Mouse (Mus musculus): Measurements from ENCODE around the gene Zfp428.
A peak's percentile ranks its signal among the peaks of the same experiment; 100 is the strongest.
"Not testable (repeated sequence)": the region's sequence is repeated elsewhere in the genome, so short reads cannot be mapped to it uniquely, and the experiment has no call there.

Gene Zfp428

DNA sequence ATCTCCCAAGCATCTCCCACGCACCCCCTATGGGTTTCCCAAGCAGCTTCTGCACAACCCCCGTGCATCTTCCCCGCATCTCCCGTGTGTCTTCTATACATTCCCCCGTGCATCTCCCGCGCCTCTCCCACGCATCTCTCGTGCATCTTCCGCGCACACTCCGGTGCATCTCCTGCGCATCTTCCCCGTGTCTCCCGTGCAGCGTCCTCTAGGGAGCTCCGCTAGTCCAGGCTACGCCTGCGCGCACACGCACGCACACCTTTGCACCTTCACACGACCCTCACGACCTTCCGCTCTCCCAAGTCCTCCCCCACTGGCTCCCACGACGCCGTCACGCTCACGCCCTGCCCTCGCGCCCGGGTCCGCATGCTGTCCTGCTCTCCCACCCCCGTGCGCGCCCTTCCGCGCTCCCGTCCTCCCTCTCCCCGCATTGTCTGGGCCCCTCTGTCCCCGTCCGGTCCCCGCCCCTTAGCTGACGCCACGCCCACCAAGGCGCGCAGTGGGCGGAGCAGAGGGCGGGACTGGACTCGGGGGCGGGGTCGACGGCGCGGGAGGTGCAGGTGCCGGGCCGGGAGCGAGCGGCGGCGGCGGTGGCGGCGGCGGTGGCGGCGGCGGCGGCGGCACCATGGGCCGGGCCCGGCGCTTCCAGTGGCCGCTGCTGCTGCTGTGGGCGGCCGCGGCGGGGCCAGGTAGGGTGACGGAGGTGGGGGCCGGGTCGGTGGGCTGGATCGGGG is 25.2 kb upstream of the Zfp428 start, which contains the start of gene Cadm4:
Gene Cadm4 (plus strand): TSS at position 550 of the 734 bp plus-strand sequence.
- DNase-seq (ENCODE audit: low spot score): peak; percentile 69

DNA sequence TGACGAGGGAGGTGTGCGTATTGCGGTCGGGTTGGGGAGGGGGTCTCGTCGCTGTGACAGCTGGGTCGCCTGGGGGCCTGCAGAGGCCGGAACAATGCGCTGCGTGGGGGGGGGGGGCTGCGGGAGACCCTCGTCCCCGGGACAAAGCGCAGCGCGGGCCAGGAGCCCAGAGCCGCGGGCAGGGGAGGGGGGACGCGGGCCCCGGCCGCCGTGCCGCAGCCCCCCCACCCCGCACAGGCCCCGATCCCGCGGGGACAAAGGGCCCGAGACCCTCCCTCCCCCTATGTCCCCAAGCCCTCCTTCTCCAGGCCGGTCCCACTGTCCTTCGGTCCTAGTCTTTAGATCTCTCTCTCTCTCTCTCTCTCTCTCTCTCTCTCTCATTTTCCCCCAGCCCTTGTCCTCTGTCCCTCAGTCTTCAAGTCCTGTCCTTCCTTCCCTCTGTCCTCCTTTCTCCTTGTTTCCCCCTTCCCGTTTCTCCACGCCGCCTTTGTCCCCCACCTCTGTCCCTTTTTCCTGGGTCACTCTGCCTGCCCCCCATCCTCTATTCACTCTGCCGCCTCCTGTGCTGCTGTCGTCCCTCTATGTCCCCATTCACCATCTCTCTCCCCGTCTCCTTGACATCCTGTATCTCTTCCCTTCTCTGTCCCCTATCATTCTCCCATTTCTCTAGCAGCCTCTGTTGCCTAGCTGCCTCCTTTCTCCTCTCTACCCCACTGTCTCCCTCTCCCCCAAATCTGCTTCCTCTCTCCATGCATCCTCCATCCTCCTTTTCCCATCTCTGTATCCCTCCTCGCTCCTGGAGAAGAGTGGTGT is 24.4 kb upstream of the Zfp428 start:
- no peak for DNase-seq (ENCODE audit: low spot score)

DNA sequence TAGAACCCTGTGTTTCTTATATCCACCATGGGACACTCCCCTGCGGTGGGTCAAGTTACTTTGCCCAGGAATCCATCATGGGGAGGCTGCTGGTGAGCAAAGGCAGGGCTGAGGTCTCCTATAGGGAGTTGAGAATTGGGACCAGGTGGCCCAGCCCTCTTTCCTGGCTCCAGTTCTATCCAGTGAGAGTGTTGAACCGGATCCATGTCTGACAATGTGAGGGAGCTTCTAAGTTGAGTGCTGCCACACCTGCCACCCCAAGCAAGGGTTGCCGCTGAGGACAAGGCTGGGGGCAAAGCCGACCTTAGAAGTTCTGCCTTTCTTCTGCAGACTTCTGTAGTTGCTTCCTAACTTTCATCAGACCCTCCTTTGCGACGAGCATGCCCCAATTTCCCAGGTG is 23.5 kb upstream of the Zfp428 start:
- DNase-seq (ENCODE audit: low spot score): not testable (repeated sequence)

DNA sequence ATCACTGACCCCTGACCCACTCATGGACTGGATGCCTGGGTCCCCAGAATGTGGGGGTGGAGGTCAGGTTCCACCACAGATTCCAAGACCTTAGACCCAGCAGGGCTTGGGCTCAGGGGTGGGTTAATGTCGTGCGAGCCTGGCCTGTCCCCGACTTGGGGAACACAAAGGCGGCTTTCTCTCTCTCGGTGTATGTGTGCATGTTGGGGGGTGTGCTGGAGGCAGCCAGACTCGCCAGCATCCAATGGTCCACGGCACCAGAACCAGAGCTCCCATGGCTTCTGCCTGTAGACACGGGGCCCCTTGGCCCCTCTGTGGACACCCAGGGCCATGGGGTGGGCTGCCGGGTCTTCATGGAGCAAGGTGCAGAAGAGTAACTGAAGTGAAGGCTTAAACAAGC is 21.3 kb upstream of the Zfp428 start:
- DNase-seq (ENCODE audit: low spot score): no peak

DNA sequence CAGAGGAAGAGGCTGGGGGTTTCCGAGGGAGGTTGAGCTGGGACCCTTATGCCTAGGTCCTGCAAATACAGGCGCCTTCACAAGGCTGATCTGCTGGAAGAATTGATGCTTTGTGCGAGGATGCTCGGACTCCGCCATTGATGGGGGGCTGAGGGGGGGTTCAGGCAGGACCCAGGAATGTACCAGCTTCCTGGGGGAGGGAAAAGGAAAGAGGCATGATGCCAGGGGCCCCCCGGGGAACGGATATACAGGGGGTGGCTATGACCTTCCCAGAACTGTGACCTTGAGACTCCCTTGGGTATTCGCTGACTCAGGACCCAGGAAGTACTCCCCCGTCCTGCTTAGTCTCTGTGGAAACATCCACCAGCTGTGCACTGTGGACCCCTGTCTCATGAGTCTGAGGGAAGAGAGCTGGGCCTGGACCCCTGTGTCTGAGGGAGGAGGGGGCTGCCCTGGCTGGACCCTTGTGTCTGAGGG is 20.1 kb upstream of the Zfp428 start:
- DNase-seq (ENCODE audit: low spot score): no peak

GRCm38 (mm10) chr7:24487403-24487802 is 19.4 kb upstream of the Zfp428 start:
- DNase-seq (ENCODE audit: low spot score): no peak

DNA sequence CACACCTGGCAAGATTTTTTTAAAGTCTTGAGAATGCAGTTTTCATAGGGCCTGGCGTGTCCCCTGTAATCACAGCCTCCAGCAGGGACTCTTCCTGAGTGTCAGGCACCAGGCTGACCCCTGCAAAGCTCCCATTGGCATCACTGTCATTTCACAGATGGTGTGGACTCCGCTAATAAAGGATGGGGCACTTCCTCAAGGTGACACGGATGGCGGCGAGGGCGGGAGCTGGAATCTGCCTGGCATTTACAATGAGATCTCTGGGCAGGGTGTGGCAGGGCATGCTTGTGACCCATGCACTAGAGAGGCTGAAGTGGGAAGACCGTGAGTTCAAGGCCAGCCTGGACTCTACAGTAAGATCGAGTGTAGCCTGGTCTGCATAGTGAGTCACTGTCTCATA is 18.5 kb upstream of the Zfp428 start:
- DNase-seq (ENCODE audit: low spot score): no peak

DNA sequence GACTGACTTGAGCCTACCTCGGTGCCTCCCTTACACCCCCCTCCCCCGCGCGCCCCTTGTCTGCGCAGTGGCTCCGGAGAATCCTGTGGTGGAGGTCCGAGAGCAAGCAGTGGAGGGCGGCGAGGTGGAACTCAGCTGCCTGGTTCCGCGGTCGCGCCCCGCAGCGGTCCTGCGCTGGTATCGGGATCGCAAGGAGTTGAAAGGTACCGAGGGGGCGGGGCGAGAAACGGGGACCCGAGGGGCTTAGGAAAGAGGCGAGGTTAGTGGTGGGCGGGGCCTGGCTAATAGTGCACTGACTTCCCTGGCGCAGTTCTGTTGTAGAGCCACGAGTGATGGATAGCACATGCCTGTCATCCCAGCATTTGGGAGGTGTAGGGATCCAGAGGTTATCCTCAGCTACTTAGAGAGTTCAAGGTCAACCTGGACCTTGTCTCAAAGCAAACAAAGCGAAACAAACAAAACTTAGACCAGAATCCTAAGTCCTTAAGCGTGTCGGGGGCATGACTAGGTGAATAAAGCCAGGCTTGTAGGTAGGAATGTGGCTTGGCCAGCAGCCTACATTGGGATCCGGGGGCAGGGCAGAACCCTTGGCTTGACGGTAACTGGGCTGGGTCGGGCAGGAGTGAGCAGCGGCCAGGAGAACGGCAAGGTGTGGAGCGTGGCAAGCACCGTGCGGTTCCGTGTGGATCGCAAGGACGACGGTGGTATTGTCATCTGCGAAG is 6.8 kb upstream of the Zfp428 start:
- DNase-seq (ENCODE audit: low spot score): no peak

DNA sequence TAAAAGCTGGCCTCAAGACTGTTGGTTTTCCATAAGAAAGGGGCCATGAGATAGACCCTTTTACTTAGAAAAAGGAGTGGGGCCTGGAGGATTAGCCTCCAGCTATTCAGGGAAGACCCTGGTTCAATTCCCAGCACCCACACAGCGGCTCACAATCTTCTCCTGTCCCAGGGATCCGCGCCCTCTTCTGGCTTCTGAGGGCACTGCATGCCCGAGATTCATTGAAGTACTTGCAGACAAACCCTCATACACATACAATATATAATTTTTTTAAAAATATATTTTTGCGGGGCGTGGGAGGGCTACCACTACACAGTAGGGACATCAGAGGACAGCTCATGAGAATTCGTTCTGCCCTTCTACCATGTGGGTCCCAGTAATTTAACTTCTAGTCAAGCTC is 5.9 kb upstream of the Zfp428 start:
- no peak for DNase-seq (ENCODE audit: low spot score)

- DNase-seq (ENCODE audit: low spot score): no peak
These were observed 5.3 kb upstream of the Zfp428 start for GRCm38 (mm10) chr7:24501492-24501891.

DNA sequence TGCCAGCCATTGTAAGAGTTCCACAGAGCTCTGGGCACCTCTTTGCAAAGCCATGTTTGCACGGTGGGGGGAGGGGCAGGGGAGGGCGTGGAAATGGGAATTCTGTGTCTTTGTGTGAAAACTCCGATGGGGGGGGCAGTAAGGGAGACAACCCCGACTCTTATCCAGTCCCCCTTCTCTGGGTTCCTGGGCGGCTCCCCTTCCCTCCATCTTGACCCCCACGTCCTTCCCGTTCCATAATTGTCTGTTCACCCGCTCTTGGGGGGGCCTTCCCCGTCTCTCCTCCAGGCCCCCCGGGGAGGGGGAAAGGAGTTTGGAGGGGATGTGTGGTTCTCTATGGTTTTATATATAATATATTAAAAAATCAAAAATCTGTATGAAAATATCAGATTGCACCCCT is 2.8 kb upstream of the Zfp428 start:
- DNase-seq (ENCODE audit: low spot score): no peak

DNA sequence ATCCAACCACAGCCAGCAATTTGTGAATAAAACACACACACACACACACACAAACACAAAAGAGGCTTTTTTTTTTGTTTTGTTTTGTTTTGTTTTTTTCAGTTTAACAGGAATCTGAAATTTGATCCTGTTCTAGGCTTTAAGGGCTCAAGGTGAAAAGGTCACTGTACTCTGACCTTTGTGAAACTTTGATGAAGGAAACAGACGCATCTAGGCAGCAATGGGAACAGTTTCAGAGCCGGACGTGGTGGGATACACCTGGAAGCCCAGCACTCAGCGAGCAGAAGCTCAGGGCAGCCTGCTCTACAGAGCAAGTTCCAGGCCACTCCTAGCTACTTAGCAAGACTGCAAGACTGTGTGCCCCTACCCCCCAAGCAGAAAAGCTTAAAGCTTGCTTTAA is 1.9 kb upstream of the Zfp428 start:
- no peak for DNase-seq (ENCODE audit: low spot score)

DNA sequence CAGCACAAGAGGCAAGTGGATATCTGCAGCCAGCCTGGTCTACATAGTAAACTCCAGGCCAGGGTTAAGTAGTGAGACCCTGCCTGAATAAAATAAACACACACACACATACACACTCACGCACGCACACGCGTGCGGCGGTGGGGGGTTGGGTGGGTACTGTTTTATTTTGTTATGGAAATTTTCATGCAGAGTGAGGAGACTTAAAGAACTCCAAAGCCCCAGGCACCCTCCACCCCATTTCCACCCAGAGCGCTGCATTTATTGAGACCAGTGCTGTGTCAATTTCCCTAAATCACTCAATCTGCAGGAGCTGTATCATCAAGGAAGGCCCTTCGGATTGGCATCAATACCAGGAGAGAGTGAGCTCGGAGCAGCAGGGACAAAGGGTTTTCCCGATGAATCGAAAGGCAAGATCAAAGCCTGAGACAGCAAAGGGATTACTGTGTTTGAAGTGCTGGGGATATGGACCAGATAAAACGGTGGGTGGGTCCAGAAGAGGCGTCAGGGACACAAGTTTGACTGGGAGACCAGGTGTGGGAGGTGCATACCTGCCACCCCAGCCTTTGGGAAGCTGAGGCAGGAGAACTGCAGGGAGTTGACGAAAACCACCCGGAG is 1.2 kb upstream of the Zfp428 start:
- no peak for DNase-seq (ENCODE audit: low spot score)

- no peak for DNase-seq (ENCODE audit: low spot score)
These were observed 744 bp upstream of the Zfp428 start for GRCm38 (mm10) chr7:24506065-24506459.

DNA sequence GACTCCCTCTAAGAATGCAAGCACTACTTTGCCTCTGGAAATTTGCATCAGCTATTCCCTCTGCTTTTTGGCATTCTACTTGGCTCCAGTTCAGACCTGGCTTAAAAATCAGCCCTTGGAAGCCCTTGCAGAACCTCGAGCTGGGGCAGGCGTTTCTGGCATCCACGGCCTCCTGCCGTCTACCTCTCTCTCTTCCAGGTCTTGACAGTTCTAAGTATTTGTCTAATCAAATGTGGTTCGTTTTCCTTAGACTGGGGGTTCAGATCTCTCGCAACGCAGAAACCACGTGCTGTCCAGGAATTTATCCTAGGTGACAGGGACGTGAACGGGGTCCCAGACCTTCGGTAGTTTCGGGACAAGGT is 349 bp upstream of the Zfp428 start:
- DNase-seq (ENCODE audit: low spot score): no peak

GRCm38 (mm10) chr7:24507726-24508114 is 914 bp downstream of the Zfp428 start:
- no peak for DNase-seq (ENCODE audit: low spot score)

GRCm38 (mm10) chr7:24512355-24512754 is 5.5 kb downstream of the Zfp428 start, which contains the start of gene AC161166.1:
AC161166.1 (minus strand) TSS chr7:24512455.
- DNase-seq (ENCODE audit: low spot score): no peak

DNA sequence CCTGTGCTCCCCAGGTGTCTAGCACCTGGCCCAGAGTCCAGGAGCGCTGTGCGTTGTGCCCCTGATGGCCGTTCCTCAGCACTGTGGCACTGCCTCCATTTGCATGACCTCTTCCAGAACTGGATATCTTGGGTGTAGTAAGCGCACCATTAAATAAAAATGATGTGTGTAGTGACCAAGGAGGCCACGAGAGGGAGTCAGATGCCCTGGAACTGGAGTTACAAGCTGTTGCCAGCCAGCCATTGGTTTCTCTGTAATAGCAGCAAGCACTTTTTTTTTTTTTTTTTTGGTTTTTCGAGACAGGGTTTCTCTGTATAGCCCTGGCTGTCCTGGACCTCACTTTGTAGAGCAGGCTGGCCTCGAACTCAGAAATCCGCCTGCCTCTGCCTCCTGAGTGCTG is 9.5 kb downstream of the Zfp428 start:
- DNase-seq (ENCODE audit: low spot score): not testable (repeated sequence)

- DNase-seq (ENCODE audit: low spot score): no peak
These were observed 10.3 kb downstream of the Zfp428 start for GRCm38 (mm10) chr7:24517077-24517476.

GRCm38 (mm10) chr7:24517654-24518053 is 10.8 kb downstream of the Zfp428 start:
- DNase-seq (ENCODE audit: low spot score): no peak

DNA sequence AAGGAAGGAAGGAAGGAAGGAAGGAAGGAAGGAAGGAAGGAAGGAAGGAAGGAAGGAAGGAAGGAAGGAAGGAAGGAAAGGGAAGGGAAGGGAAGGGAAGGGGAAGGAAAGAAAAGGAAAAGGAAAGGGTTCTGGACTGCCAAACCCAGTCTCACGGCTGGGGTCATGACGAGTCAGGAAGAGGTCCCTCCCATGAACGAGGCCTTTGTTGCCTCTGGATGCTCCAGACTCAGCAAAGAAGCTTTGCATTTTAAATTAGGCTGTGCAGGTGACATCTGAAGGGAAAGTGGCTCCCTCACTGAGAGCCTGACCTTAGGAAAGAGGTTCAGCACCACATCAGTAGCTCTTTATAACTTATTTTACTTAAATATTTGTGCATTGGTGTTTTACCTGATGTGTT is 12.3 kb downstream of the Zfp428 start:
- DNase-seq (ENCODE audit: low spot score): no peak

- not testable (repeated sequence) for DNase-seq (ENCODE audit: low spot score)
These were observed 13.2 kb downstream of the Zfp428 start for GRCm38 (mm10) chr7:24520054-24520453.
